Mouse (Mus musculus) embryo, embryonic 11 days (tissue): ENCODE measurements around the gene Adk.

ENCODE experiments used
- DNase-seq: peaks from one replicate; pipeline ENCODE4 v3.0.0-alpha.2; 2015

Gene Adk

GRCm38 (mm10) chr14:21174804-21175203 is 122.4 kb downstream of the Adk start:
- DNase-seq, result no peak

GRCm38 (mm10) chr14:21177781-21178180 is 125.4 kb downstream of the Adk start:
- DNase-seq, result no peak

GRCm38 (mm10) chr14:21178356-21178755 is 126.0 kb downstream of the Adk start:
- no peak for DNase-seq

DNA sequence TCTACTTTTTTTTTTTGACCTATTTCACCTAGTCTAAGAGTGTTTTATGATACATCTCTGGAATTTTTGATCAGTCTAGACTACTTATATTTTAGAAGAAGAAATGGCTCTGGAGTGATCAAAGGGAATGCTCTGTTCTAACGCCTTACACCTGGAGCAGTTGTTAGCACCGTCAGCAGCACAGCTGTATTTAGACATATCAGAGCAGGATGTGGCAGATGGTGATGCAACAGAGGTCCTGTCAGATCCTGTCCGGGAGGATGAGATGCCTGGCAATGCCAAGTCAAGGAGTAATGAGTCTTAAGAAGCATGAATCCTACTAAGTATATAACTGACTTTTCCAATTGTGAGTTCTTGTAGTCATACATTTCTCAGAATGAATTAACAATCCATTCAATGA is 128.7 kb downstream of the Adk start:
- no peak for DNase-seq

GRCm38 (mm10) chr14:21191966-21192365 is 139.6 kb downstream of the Adk start:
- DNase-seq, result no peak

GRCm38 (mm10) chr14:21192749-21193148 is 140.4 kb downstream of the Adk start:
- DNase-seq, result no peak

- DNase-seq, result no peak
Observed at GRCm38 (mm10) chr14:21194336-21194735, 142.0 kb downstream of the Adk start.

- DNase-seq, result no peak
Observed at GRCm38 (mm10) chr14:21200850-21201249, 148.5 kb downstream of the Adk start.

DNA sequence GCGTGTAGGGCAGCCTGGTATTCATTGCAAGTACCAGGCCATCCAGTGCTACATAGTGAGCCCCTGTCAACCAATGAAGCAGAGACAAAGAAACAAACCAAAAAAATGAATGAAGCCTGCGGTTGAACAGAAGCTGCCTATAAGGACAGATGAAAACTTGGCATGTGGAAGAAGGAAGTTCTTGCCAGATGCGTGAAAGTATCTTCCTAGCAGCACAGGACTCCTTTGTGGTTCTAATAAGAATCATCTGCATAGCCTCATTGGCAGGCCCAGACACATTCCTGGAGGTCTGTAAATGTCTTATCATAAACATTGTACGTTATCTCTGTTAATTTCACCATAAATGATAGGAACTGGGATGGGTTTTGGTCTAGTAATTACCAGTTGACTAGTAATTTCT is 154.1 kb downstream of the Adk start:
- DNase-seq, result no peak

GRCm38 (mm10) chr14:21221574-21222138 is 169.3 kb downstream of the Adk start:
- no peak for DNase-seq

GRCm38 (mm10) chr14:21222206-21222605 is 169.8 kb downstream of the Adk start:
- DNase-seq, result no peak

GRCm38 (mm10) chr14:21223456-21223855 is 171.1 kb downstream of the Adk start:
- no peak for DNase-seq

DNA sequence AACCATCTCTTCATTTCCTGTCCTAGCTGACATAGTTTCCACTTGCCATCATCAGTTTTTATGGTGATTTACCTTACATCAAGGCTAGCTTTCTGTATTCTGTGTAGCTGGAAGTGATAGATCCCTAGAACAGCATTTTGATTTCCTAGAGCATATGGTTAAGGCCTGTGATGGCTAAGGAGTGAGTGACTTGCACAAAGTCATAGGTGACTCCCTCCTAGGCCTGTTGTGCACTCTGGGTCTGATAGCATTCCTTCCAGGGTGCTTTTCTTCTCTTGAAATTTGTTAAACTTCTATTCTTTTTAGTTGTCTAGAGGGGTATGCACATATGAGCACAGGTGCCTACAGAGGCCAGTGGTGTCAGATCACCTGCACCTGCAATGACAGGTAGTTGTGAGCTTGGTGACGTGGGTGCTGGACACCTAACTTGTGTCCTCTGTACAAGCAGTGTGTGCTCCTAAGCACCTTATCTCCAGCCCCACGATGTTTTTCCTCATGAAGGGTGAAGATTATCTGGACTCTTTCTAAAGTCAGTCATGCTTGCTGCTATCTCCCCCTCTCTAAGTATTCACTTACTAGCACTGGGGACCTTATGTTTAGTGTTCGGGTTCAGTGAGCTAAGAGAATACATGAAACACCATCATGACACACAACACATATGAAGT is 171.7 kb downstream of the Adk start:
- no peak for DNase-seq

DNA sequence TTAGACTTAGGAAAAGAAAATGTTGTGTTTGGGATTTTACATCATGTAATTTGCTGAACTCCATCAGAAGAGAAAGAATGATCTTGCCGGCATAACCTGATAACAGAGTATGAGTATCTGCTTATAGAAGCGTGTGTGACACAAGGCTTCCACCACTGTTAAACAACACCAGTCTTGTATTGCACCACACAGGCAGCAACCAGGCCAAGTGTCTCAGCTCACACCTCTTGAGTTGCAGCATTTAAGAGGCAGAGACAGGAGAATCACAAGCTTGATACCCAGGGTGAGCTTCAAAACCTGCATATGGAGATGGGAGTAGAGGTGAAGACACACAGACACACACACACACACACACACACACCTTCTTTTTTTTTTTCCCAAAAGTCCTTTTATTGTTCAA is 184.7 kb downstream of the Adk start:
- DNase-seq, result no peak

GRCm38 (mm10) chr14:21241105-21241504 is 188.7 kb downstream of the Adk start:
- no peak for DNase-seq

- peak; percentile 33 for DNase-seq
Observed at GRCm38 (mm10) chr14:21251386-21251785, 199.0 kb downstream of the Adk start.

DNA sequence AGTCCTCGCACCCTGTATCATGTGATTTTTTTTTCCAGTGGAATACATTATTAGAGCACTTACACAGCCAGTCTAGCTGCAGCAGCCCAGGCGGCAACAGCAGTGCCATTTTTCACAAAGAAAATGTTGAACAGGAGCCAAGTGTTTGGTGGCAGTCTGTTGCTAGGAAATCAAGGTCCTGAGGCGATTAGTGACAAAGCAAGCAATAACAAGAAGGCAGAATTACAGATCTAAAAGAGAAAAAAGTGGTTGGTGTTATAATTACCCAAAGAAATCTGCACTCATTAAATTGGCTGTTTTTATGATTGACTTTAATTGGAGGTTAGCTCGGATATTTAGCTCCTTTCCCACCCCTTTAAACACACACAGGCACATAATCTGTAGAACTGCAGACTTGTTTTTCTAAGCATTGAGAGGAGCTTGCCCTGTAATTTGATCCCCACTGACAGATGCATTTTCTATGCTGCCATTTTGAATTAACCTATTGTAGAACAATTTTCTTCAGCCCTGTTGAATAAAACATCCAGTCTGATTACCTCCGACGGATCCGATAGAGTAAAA is 200.0 kb downstream of the Adk start:
- peak; percentile 84 for DNase-seq

DNA sequence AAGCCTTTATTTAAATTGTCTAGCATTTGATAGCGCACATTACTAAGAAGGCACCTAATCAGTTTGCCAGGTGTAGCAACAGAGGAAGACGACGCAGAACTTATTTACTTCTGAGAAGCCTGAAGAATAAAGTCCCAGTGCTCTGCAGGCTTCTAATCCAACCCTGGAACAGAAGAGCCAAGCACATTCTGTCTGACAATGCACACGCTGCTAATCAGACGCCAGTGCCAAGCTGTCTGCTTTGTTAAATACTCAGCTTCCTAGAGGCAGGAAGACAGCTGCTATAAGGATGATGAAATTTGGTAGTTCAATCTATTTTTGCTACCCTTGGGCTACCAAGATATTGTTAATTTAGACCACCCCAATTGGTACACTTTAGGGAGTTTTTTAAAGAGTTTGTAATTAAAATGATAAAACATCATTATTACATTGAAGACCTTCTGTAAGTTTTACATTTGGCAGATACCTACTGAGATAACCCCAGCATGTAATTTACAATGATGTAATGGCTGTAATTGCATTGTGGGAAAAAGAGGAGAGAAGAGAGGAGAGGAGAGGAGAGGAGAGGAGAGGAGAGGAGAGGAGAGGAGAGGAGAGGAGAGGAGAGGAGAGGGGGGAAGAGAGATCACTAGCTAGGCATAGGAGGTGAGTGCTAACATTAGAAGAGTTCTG is 201.1 kb downstream of the Adk start:
- DNase-seq, result peak; percentile 69

- DNase-seq, result peak; percentile 40
Observed at GRCm38 (mm10) chr14:21253993-21254339, 201.6 kb downstream of the Adk start.

DNA sequence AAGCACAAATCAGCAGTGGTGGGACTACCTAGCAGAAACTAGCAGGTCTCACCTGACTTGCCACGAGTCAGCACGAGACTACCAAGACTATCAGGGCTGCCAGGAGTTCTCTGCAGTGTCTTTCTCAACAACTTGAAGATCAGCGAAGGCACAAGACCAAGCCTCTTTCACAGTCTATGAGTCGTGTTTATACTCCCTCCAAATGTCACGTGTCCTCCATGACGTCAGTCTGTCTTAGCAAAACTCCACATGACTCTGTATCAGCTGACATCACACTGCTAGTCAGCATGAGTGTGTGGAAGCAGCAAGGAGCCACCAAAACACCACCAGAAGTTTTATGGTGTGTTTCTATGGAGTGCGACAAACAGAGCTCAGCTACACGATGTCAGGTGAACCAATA is 215.9 kb downstream of the Adk start:
- no peak for DNase-seq

DNA sequence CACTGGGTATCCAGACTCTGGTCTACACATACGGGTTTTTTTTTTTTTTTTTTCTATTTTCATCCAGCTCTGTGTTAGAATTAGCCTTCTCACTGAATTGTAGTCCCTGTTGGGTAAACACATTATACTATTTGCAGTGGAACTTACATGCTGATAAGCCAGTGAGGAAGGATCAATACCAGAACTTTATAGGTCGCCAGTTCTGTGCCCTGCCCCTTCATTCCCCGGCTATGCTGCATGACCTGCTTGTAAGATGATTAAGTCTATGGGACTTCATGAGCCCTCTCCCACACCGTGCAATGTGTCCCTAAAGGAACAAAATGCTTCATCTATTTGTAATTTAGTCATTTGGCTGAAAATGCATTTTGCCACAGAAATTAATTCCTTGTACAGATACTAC is 219.1 kb downstream of the Adk start:
- no peak for DNase-seq

DNA sequence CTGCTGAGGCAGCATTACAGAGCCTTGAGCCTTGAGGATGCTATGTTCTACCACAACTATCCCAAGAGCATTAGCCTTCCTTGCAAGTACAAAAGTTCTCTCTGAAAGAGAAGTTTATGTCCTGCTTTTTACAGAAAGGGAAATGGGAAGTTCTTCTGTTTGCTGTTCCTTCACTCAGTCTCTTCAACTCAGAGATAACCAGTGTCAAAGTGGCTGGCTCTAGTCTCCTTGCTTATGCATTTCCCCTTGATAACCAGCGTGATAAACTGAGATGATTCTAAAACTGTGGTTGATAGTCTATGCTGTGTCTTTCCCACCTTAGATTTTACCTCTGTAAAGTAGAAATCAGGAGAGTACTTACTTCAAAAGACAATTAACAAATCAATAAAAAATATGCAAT is 223.4 kb downstream of the Adk start:
- no peak for DNase-seq

DNA sequence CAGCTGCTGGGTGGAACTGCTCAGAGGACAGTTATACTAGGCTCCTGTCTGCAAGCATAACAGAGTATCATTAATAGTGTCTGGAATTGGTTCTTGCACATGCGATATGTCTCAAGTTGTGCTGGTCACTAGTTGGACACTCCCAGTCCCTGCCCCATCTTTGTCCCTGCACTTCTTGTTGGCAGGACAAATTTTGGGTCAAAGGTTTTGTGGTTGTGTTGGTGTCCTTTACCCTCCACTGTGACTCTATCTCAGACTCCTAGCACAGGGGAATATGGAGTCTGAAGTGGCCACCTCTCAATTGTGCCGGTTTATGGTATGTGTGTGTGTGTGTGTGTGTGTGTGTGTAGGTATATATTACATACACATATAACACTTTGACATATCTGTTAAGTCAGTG is 225.9 kb downstream of the Adk start:
- DNase-seq, result no peak

GRCm38 (mm10) chr14:21278907-21279535 is 226.6 kb downstream of the Adk start:
- DNase-seq, result no peak
